Mouse (Mus musculus) v-Abl transformed pro-B cells (cell line): ENCODE measurements around the gene Gm12253.

ENCODE experiments used
- in situ Hi-C, 2 experiments: fragments of 400-800 bp; cut with MboI; formaldehyde crosslinking; loops; one replicate each; pipeline ENCODE4 v1.15.1; 2025; ENCODE audit not compliant: unreplicated experiment in 2 of 2

The Gm12253 gene

GRCm38 (mm10) chr11:58432259-58432658 lies at the start of gene Gm12253:
TSS of gene Gm12253 (plus strand) at chr11:58432559.
- in situ Hi-C loops: no loop called here

- in situ Hi-C loops: loop anchor here (25.0 kb wide), 4 partner anchors 612 to 887 kb away; partner anchors contain the start of gene Wnt3a (in 1 of the 2)
Observed at GRCm38 (mm10) chr11:58399985-58400645, 32.2 kb upstream of the Gm12253 start.

- in situ Hi-C loops: loop anchor here (25.0 kb wide), 4 partner anchors 612 to 887 kb away; partner anchors contain the start of gene Wnt3a (in 1 of the 2)
Observed at GRCm38 (mm10) chr11:58400655-58401054, 31.7 kb upstream of the Gm12253 start.

- in situ Hi-C loops: loop anchor here (25.0 kb wide), 4 partner anchors 604 to 879 kb away; partner anchors contain the start of gene Wnt3a (in 1 of the 2)
Observed at GRCm38 (mm10) chr11:58408066-58408465, 24.3 kb upstream of the Gm12253 start.

- in situ Hi-C loops: loop anchor here (25.0 kb wide), 4 partner anchors 594 to 869 kb away; partner anchors contain the start of gene Wnt3a (in 1 of the 2)
Observed at GRCm38 (mm10) chr11:58418336-58418735, 14.0 kb upstream of the Gm12253 start.

GRCm38 (mm10) chr11:58420815-58421214 lies 11.5 kb upstream of the Gm12253 start, which contains the start of gene 1810065E05Rik:
TSS of gene 1810065E05Rik (plus strand) at chr11:58421111.
- in situ Hi-C loops: loop anchor here (25.0 kb wide), 4 partner anchors 591 to 866 kb away; partner anchors contain the start of gene Wnt3a (in 1 of the 2)

- in situ Hi-C loops: no loop called here
Observed at GRCm38 (mm10) chr11:58437866-58438265, 5.5 kb downstream of the Gm12253 start.

GRCm38 (mm10) chr11:58452759-58453158 lies 20.4 kb downstream of the Gm12253 start, which contains the start of gene Lypd9:
TSS of gene Lypd9 (minus strand) at chr11:58452923.
- in situ Hi-C loops: no loop called here

GRCm38 (mm10) chr11:58453592-58453991 lies 21.2 kb downstream of the Gm12253 start:
- in situ Hi-C loops: no loop called here

GRCm38 (mm10) chr11:58462170-58462569 lies 29.8 kb downstream of the Gm12253 start, which contains the start of gene Olfr30:
TSS of gene Olfr30 (minus strand) at chr11:58462270.
- in situ Hi-C loops: no loop called here
